Mouse (Mus musculus): Measurements from ENCODE around the gene 1700024G13Rik. TPM values are rescaled to one million over a fixed set of nuclear protein-coding genes. Genes with fewer than 3 reads are reported as not detected.
"Not testable (repeated sequence)": the region's sequence is repeated elsewhere in the genome, so short reads cannot be mapped to it uniquely, and the experiment has no call there.

1700024G13Rik gene
- polyA plus RNA-seq, 1 experiment from 2014 or later: not detected

DNA sequence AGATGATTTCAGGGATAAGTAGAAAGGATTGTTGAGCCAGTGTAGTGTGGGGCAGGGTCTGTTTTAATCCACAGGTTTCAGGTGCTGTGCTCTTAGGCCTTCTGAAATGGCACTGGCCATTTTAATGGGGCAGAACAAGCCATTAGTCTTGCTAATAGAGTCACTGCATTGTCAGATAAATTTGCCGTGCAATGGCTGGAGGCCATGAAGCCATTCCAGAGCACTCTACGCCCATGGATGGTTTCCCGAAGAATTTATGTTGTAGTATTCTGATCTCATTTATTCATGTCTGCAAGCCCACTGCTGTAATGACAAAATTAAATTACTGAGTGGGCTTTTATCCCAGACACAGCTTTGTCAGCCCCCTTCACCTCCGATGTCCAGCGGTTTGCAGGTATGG is 21.9 kb upstream of the 1700024G13Rik start:
- Histone ChIP-seq H3K9ac (ENCODE audit: low read length) (no peak overlapping the region), H3K4me1 (replicated peaks; ENCODE audit: control insufficient read depth, insufficient read depth) (no peaks in the 10 kb centered on the region), H3K9me3 (ENCODE audit: control insufficient read depth, low read length) (no peaks in the 10 kb centered on the region), H3K27me3 (ENCODE audit: control insufficient read depth, insufficient read depth, low read length) (no peaks in the 10 kb centered on the region), H3K27ac (replicated peaks) (no peak overlapping the region), H3K4me2 (replicated peaks; ENCODE audit: low read depth) (no peak overlapping the region), H3K36me3 (ENCODE audit: control insufficient read depth, insufficient read depth, low read length) (no peaks in the 10 kb centered on the region), H3K4me3 (ENCODE audit: low read depth, low read length) (no peak overlapping the region)
- 92% methylated on average over 5 of the region's 5 CpGs for WGBS
- ATAC-seq (ENCODE audit: low FRiP score, low TSS enrichment) (no peak), DNase-seq (ENCODE audit: low spot score) (no peak)
- no peak for TF ChIP-seq EP300 (optimal IDR thresholded peaks at IDR 0.05)
- TF ChIP-seq CTCF (IDR thresholded peaks at IDR 0.05; ENCODE audit: low read depth): no peak

GRCm38 (mm10) chr14:32405399-32405798 is 17.2 kb upstream of the 1700024G13Rik start:
- WGBS: 30% methylated on average over 1 of the region's 1 CpGs
- not testable (repeated sequence) for H3K27me3 ChIP-seq (ENCODE audit: control insufficient read depth, insufficient read depth, low read length); DNase-seq (ENCODE audit: low spot score); H3K9me3 ChIP-seq (ENCODE audit: control insufficient read depth, low read length); ATAC-seq (ENCODE audit: low FRiP score, low TSS enrichment); H3K27ac ChIP-seq (replicated peaks); H3K4me3 ChIP-seq (ENCODE audit: low read depth, low read length); H3K9ac ChIP-seq (ENCODE audit: low read length); H3K36me3 ChIP-seq (ENCODE audit: control insufficient read depth, insufficient read depth, low read length); H3K4me1 ChIP-seq (replicated peaks; ENCODE audit: control insufficient read depth, insufficient read depth); H3K4me2 ChIP-seq (replicated peaks; ENCODE audit: low read depth)

- Histone ChIP-seq H3K9me3 (ENCODE audit: control insufficient read depth, low read length) (no peaks in the 10 kb centered on the region), H3K36me3 (ENCODE audit: control insufficient read depth, insufficient read depth, low read length) (no peaks in the 10 kb centered on the region), H3K4me3 (ENCODE audit: low read depth, low read length) (no peak overlapping the region), H3K27ac (replicated peaks) (no peak overlapping the region), H3K4me1 (replicated peaks; ENCODE audit: control insufficient read depth, insufficient read depth) (no peaks in the 10 kb centered on the region), H3K27me3 (ENCODE audit: control insufficient read depth, insufficient read depth, low read length) (no peaks in the 10 kb centered on the region; the same call in 1 of the 2 replicates), H3K4me2 (replicated peaks; ENCODE audit: low read depth) (no peak overlapping the region), H3K9ac (ENCODE audit: low read length) (no peak overlapping the region)
- no peak for ATAC-seq (ENCODE audit: low FRiP score, low TSS enrichment)
- DNase-seq (ENCODE audit: low spot score): no peak
- TF ChIP-seq CTCF (IDR thresholded peaks at IDR 0.05; ENCODE audit: low read depth) (no peak), EP300 (optimal IDR thresholded peaks at IDR 0.05) (no peak)
- WGBS: 39% methylated on average over 15 of the region's 15 CpGs
These were observed 6.6 kb downstream of the 1700024G13Rik start for GRCm38 (mm10) chr14:32381619-32382018.

DNA sequence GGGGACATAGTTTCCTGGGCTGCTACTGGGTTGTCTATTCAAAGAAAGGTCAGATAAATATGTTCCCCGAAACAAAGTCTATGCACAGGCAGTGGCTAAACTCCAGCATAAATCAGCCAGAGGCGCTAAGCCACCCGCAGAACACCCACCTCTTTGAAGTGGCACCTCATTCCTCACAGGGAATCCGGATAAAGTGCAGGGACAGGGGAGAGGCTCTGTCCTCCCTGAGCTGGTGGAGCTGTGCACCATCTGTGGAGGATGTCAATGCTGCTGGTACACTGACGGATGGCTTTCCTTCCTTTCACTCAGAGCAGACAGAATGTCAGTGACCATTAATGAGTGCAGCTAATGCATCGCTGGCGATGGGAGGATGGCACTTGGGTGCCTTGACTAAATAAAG is 7.1 kb downstream of the 1700024G13Rik start:
- Histone ChIP-seq H3K4me2 (replicated peaks; ENCODE audit: low read depth) (no peak overlapping the region), H3K36me3 (ENCODE audit: control insufficient read depth, insufficient read depth, low read length) (no peaks in the 10 kb centered on the region), H3K27me3 (ENCODE audit: control insufficient read depth, insufficient read depth, low read length) (no peaks in the 10 kb centered on the region; the same call in 1 of the 2 replicates), H3K4me3 (ENCODE audit: low read depth, low read length) (no peak overlapping the region), H3K9ac (ENCODE audit: low read length) (no peak overlapping the region), H3K4me1 (replicated peaks; ENCODE audit: control insufficient read depth, insufficient read depth) (no peaks in the 10 kb centered on the region), H3K9me3 (ENCODE audit: control insufficient read depth, low read length) (no peaks in the 10 kb centered on the region), H3K27ac (replicated peaks) (no peak overlapping the region)
- ATAC-seq (ENCODE audit: low FRiP score, low TSS enrichment) (no peak), DNase-seq (ENCODE audit: low spot score) (no peak)
- 35% methylated on average over 7 of the region's 7 CpGs for WGBS
- no peak for TF ChIP-seq EP300 (optimal IDR thresholded peaks at IDR 0.05)
- TF ChIP-seq CTCF (IDR thresholded peaks at IDR 0.05; ENCODE audit: low read depth): no peak

DNA sequence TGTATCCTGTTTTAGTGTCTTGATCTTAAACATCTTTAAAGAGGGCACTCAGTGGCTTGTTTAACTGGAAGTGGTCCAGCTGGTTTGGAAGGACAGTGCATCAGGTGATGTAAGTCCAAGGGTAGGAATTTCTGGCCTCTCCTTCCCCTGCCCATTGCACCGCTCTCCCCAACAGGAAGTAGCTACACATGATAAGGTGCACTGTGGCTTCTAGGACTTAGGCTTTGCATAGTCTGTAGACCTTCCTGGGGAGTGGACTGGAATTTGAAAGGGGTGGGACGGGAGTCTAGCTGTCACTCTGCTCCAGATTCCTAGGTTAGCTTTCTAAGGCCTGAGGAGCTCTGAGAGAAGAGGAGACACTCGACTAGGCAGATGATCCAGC is 8.1 kb downstream of the 1700024G13Rik start:
- ATAC-seq (ENCODE audit: low FRiP score, low TSS enrichment) (no peak), DNase-seq (ENCODE audit: low spot score) (no peak)
- Histone ChIP-seq H3K4me1 (replicated peaks; ENCODE audit: control insufficient read depth, insufficient read depth) (no peaks in the 10 kb centered on the region), H3K27ac (replicated peaks) (no peak overlapping the region), H3K9me3 (ENCODE audit: control insufficient read depth, low read length) (no peaks in the 10 kb centered on the region), H3K4me2 (replicated peaks; ENCODE audit: low read depth) (no peak overlapping the region), H3K4me3 (ENCODE audit: low read depth, low read length) (no peak overlapping the region), H3K27me3 (ENCODE audit: control insufficient read depth, insufficient read depth, low read length) (no peaks in the 10 kb centered on the region; the same call in 1 of the 2 replicates), H3K9ac (ENCODE audit: low read length) (no peak overlapping the region), H3K36me3 (ENCODE audit: control insufficient read depth, insufficient read depth, low read length) (no peaks in the 10 kb centered on the region)
- TF ChIP-seq EP300 (optimal IDR thresholded peaks at IDR 0.05): no peak
- no peak for TF ChIP-seq CTCF (IDR thresholded peaks at IDR 0.05; ENCODE audit: low read depth)
- 51% methylated on average over 3 of the region's 3 CpGs for WGBS

- H3K4me3 ChIP-seq (ENCODE audit: low read depth, low read length): no peak overlapping the region
- no peaks in the 10 kb centered on the region for H3K36me3 ChIP-seq (ENCODE audit: control insufficient read depth, insufficient read depth, low read length)
- 18% methylated on average over 22 of the region's 22 CpGs for WGBS
- DNase-seq (ENCODE audit: low spot score) (no peak), ATAC-seq (ENCODE audit: low FRiP score, low TSS enrichment) (no peak)
- H3K9me3 ChIP-seq (ENCODE audit: control insufficient read depth, low read length): no peaks in the 10 kb centered on the region
- no peaks in the 10 kb centered on the region; the same call in 1 of the 2 replicates for H3K27me3 ChIP-seq (ENCODE audit: control insufficient read depth, insufficient read depth, low read length)
- H3K4me1 ChIP-seq (replicated peaks; ENCODE audit: control insufficient read depth, insufficient read depth): no peaks in the 10 kb centered on the region
- no peak overlapping the region for H3K27ac ChIP-seq (replicated peaks)
- H3K4me2 ChIP-seq (replicated peaks; ENCODE audit: low read depth): 0 out of 2 replicates have a peak overlapping the region, but pooled peaks have one; percentile 17
- TF ChIP-seq CTCF (IDR thresholded peaks at IDR 0.05; ENCODE audit: low read depth): no peak
- no peak for TF ChIP-seq EP300 (optimal IDR thresholded peaks at IDR 0.05)
- no peak overlapping the region for H3K9ac ChIP-seq (ENCODE audit: low read length)
These were observed 8.6 kb downstream of the 1700024G13Rik start for GRCm38 (mm10) chr14:32379395-32380098.
